Mouse (Mus musculus): ENCODE measurements around the gene Cdk2.

The Cdk2 gene

DNA sequence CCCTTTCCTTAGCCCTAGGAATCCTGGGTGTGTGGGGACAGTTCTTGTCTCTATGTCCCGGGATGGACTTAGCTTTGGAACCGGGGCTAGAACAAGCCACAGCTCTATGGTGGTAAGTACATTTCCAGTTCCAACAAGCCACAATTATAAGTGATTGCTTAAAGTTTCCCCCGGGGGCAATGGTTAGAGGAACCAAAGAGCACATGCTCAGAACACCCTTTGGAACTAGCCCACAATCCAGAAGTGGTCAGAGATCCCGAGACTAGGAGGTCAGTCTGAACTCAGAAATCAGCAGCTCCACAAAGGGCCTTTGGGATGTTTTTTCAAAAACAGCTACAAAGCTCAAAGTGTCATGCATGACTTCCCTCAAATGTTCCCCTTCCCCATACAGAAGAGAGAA is 51.0 kb downstream of the Cdk2 start:
- no peak for DNase-seq
